Mouse (Mus musculus) liver, adult 2 months (tissue): ENCODE measurements around the gene Retreg1. TPM values are rescaled to one million over a fixed set of nuclear protein-coding genes. Genes with fewer than 3 reads are reported as not detected.

Experiments
- DNase-seq: peaks from one replicate; pipeline ENCODE4 v3.0.0-alpha.2; 2011; ENCODE audit warnings: low read depth, low spot score; ENCODE audit errors: extremely low read depth
- H3K27ac ChIP-seq: fragments of 200-500 bp; replicated peaks from 2 replicates; pipeline ENCODE4 v1.5.1; 2012; ENCODE audit warnings: low read depth, mild to moderate bottlenecking, control low read depth, inconsistent platforms, low read length; ENCODE audit not compliant: insufficient read depth
- H3K27me3 ChIP-seq: fragments of 200-500 bp; 2 replicates; pipeline ENCODE4 v1.6.1; 2012; ENCODE audit warnings: mild to moderate bottlenecking, moderate library complexity, low read length, inconsistent platforms; ENCODE audit not compliant: control insufficient read depth, insufficient read depth
- H3K36me3 ChIP-seq: fragments of 200-500 bp; 2 replicates; pipeline ENCODE4 v1.6.1; 2012; ENCODE audit warnings: low read length, inconsistent platforms; ENCODE audit not compliant: control insufficient read depth, insufficient read depth
- H3K4me1 ChIP-seq: fragments of 200-500 bp; 2 replicates; pipeline ENCODE4 v1.6.1; 2011; ENCODE audit warnings: low read length; ENCODE audit not compliant: control insufficient read depth, insufficient read depth
- H3K4me3 ChIP-seq: fragments of 200-500 bp; 2 replicates; pipeline ENCODE4 v1.5.1; 2011; ENCODE audit warnings: low read depth, mild to moderate bottlenecking, control low read depth, low read length, moderate library complexity; ENCODE audit not compliant: insufficient read depth
- H3K79me2 ChIP-seq: fragments of 200-500 bp; 2 replicates; pipeline ENCODE4 v1.6.1; 2012; ENCODE audit warnings: inconsistent platforms, mild to moderate bottlenecking, low read length, moderate library complexity; ENCODE audit not compliant: control insufficient read depth, insufficient read depth
- H3K9ac ChIP-seq: fragments of 200-500 bp; 2 replicates; pipeline ENCODE4 v1.6.1; 2012; ENCODE audit warnings: low read depth, mild to moderate bottlenecking, control low read depth, inconsistent platforms, low read length
- CTCF ChIP-seq: fragments of 200-500 bp; IDR thresholded peaks from 2 replicates; pipeline ENCODE4 v1.5.1; 2011; ENCODE audit warnings: low read depth, low read length, control low read depth
- POLR2A ChIP-seq: fragments of 200-500 bp; IDR thresholded peaks from 2 replicates; pipeline ENCODE4 v1.6.1; 2011; ENCODE audit warnings: low read length, control low read depth; ENCODE audit not compliant: insufficient read depth; ENCODE audit errors: extremely low read depth
- WGBS: fragments of 180-500 bp; shearing (Covaris S2); methylation state at CpG from one replicate; pipeline ENCODE4 v1.1.7; 2018; 5-methylcytosine and 5-hydroxymethylcytosine counted together
- polyA plus RNA-seq: library from polyadenylated mRNA; depleted of rRNA; stranded (reverse); fragments of >200 nt; gene quantifications from 2 replicates; pipeline ENCODE4 v1.2.3, GENCODE M21; 2012
- total RNA-seq: library from RNA; depleted of rRNA; stranded (reverse); fragments of >200 nt; gene quantifications from 2 replicates; pipeline ENCODE4 v1.2.3, GENCODE M21; 2014

Gene Retreg1
- total and polyA plus RNA-seq, 2 experiments: 16.1 to 176 TPM

DNA sequence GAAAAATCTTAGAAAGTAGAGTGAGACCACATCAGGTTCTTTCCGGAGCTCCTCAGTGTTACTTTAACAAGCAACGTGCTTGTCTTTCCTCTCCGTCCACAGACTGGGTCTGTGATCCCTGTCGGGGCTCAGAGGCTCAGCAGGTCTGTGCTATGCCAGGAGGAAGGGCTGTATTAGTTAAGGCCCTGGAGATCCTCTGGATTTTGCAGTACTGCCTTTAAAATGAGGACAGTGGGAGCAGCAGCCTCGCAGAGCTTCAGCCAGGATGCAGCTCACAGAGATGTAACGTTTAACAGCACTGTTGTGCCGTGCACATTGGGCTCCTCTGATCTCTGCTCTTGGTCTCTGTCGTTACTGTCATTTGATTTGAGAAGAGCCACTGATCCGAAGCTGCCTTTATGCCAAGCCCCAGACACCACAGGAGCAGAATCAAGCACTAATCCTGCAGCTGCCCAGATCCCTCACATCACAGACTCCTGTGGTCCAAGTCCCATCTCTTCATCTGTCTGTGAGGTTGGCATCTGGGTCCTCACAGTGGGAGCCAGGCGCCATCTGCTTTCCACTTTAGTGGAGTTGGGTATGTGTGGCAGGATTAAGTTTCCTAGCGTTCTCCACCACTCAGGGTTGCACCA is 72.7 kb downstream of the Retreg1 start:
- Histone ChIP-seq H3K27me3 (no peaks in the 10 kb centered on the region), H3K9ac (peak overlapping the region; percentile 4; the same call in 1 of the 2 replicates), H3K4me1 (peaks cover 11% of the 10 kb centered on the region), H3K27ac (peak overlapping the region; percentile 56), H3K36me3 (no peaks in the 10 kb centered on the region), H3K79me2 (no peaks in the 10 kb centered on the region), H3K4me3 (no peak overlapping the region)
- DNase-seq: no peak
- TF ChIP-seq POLR2A (no peak), CTCF (no peak)
- WGBS: 69% methylated on average over 11 of the region's 11 CpGs

DNA sequence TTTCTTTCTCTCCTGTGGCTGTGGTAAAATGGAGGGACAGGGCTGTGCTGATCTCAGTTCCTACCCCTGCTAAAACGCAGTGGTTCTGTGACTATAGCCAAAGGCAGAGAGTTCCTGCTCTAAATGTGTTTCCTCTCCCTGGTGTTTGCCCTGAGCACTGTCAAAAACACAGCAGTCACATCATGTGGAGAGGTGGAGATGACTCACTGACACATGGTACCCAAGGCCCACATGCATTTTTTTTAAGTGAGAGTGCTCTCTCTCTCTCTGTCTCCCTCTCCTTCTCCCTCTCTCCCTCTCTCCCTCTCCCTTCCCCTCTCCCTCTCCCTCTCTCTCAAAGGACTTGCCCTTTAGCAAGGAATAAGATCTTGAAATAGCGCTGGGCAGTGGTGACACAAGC is 73.3 kb downstream of the Retreg1 start:
- Histone ChIP-seq H3K27ac (no peak overlapping the region), H3K9ac (no peak overlapping the region), H3K79me2 (no peaks in the 10 kb centered on the region), H3K4me1 (peaks cover 11% of the 10 kb centered on the region), H3K4me3 (no peak overlapping the region), H3K36me3 (no peaks in the 10 kb centered on the region), H3K27me3 (no peaks in the 10 kb centered on the region)
- TF ChIP-seq POLR2A: no peak
- TF ChIP-seq CTCF: no peak
- WGBS: 88% methylated on average over 2 of the region's 2 CpGs
- no peak for DNase-seq

DNA sequence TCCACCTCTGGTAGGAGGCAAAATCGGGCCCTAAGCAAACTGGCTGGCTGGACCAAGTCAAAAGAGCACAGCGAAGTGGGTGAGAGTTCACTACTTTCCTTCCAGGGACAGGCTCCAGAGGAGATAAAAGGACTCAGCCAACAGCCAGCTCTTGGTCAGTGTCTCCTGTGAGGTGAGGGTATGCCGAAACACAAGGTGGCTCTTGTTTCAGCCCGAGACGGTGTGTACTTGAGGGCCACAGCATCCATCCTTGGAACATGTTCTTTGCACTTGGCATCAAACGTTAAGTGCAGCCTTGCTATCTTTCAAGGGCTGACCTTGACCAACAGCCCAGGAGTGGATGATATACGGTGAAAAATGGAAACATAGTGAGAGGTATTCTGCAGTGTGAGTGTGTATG is 75.7 kb downstream of the Retreg1 start:
- DNase-seq: peak; percentile 47
- H3K4me1 ChIP-seq: peaks cover 9% of the 10 kb centered on the region
- H3K27me3 ChIP-seq: no peaks in the 10 kb centered on the region
- TF ChIP-seq POLR2A (no peak), CTCF (no peak)
- no peak overlapping the region for H3K27ac ChIP-seq
- no peaks in the 10 kb centered on the region for H3K36me3 ChIP-seq
- no peaks in the 10 kb centered on the region for H3K79me2 ChIP-seq
- WGBS: 79% methylated on average over 7 of the region's 7 CpGs
- H3K9ac ChIP-seq: no peak overlapping the region
- no peak overlapping the region for H3K4me3 ChIP-seq

DNA sequence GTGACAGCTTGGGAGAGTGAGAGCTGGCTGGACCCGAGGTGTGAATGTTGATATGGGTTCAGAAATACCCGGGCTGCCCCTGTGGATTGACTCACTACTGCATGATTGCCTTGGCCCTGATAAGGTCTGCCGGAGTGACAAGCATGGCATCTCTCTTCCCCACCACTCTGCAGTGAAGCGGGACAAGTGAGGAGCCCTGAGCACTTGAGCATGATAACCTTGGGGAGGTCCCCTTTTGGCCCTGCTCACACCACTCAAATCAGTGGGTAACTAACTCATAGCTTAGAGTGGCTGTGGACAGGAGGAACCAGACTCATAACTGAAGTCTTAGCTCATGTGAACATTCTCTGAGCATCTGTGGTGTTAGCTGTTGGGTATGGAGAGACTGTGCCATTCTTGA is 77.0 kb downstream of the Retreg1 start:
- H3K36me3 ChIP-seq: no peaks in the 10 kb centered on the region
- DNase-seq: no peak
- no peak overlapping the region for H3K27ac ChIP-seq
- H3K4me1 ChIP-seq: peaks cover 4% of the 10 kb centered on the region
- no peaks in the 10 kb centered on the region for H3K79me2 ChIP-seq
- H3K27me3 ChIP-seq: no peaks in the 10 kb centered on the region
- WGBS: 74% methylated on average over 4 of the region's 4 CpGs
- no peak overlapping the region for H3K9ac ChIP-seq
- no peak overlapping the region for H3K4me3 ChIP-seq
- TF ChIP-seq CTCF: no peak
- no peak for TF ChIP-seq POLR2A

DNA sequence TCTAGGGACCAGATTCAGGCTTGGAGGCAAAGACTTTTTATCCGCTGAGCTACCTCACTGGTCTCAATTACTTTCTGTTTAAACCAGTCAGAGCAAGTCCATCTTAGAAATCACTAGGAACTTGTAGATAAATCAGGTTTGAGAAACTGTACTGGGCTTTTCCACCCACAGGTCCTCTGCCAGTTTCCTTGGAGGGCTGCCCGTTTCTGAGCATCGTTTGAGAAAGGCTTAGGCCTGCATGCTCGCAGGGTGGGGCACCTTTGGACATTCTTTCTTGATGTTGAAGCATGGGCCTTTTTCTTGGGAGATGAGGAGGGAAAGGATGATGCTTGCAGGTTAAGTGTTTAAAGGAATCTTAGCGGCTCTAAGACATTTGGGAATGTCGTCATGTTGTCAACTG is 77.9 kb downstream of the Retreg1 start:
- Histone ChIP-seq H3K79me2 (no peaks in the 10 kb centered on the region), H3K27me3 (no peaks in the 10 kb centered on the region), H3K9ac (no peak overlapping the region), H3K27ac (no peak overlapping the region), H3K36me3 (no peaks in the 10 kb centered on the region), H3K4me1 (no peaks in the 10 kb centered on the region), H3K4me3 (no peak overlapping the region)
- no peak for DNase-seq
- WGBS: 90% methylated on average over 6 of the region's 6 CpGs
- TF ChIP-seq CTCF (no peak), POLR2A (no peak)

DNA sequence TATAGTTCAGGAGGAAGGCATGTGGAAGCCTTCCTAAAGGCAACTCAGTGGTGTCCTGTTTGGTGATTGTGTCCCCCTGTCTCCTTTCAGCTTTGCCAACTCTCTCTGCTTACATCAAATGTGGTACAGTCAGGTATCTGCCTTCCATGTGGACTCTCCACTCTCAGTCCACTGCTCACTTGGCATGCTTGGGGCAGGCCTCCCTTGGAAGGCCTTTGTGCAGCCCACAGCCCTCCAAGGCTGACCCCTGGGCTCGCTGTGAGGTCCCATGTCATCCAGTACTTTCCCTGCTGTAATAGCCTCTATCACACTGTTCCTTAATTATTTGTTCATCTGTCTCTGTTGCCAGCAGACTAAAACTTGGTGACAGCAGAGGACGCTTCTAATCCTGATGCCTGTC is 79.0 kb downstream of the Retreg1 start:
- Histone ChIP-seq H3K27me3 (no peaks in the 10 kb centered on the region), H3K9ac (no peak overlapping the region), H3K27ac (no peak overlapping the region), H3K36me3 (no peaks in the 10 kb centered on the region), H3K4me3 (no peak overlapping the region), H3K4me1 (no peaks in the 10 kb centered on the region), H3K79me2 (no peaks in the 10 kb centered on the region)
- no peak for TF ChIP-seq POLR2A
- no peak for TF ChIP-seq CTCF
- no peak for DNase-seq
- 67% methylated on average over 2 of the region's 2 CpGs for WGBS
